Mouse (Mus musculus) thymus, adult 2 months (tissue): ENCODE data around the gene Sppl2a.

Experiments
- CTCF ChIP-seq: fragments of 200-500 bp; IDR thresholded peaks from 2 replicates; pipeline ENCODE4 v1.5.1; 2012; ENCODE audit warnings: mild to moderate bottlenecking, control low read depth, low read length, moderate library complexity, borderline replicate concordance; ENCODE audit not compliant: control insufficient read depth, poor library complexity, insufficient read depth; ENCODE audit errors: extremely low read depth
- POLR2A ChIP-seq: fragments of 200-500 bp; IDR thresholded peaks from 2 replicates; pipeline ENCODE4 v1.6.1; 2012; ENCODE audit warnings: mild to moderate bottlenecking, low read length, control low read depth, moderate library complexity; ENCODE audit not compliant: control insufficient read depth, poor library complexity, insufficient read depth; ENCODE audit errors: extremely low read depth

- TF ChIP-seq CTCF (no peak), POLR2A (no peak)
Observed at GRCm38 (mm10) chr2:126914096-126914495, 18.9 kb downstream of the Sppl2a start.
